Mouse (Mus musculus): ENCODE results near the gene Ktn1. TPM values are rescaled to one million over a fixed set of nuclear protein-coding genes. Genes with fewer than 3 reads are reported as not detected.
A peak's percentile ranks its signal among the peaks of the same experiment; 100 is the strongest.

Ktn1 gene
- total RNA-seq (2017), result 61.7 to 119 TPM (median 75.3 TPM) in 3 replicates

DNA sequence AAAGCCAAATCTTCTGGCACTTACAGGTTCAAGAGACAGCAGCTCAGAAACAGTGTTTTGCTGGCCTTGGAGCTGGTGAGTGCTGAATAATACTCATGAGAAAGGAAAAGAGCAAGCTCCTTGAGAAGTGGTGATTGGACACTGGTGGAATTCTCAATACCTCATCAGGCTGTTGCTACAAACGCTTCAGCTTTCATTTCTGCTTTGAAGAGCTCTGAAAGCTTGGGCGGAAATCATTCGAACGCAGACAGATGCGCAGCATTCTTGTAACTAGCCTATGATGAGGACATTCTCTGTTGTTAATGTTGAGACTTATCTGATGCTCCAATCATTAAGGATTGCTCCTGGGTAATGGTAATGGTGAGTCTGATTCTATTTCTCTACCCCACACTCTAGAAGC, at the start of gene Ktn1:
TSS of gene Ktn1 (plus strand) at position 231 of the 400 bp plus-strand sequence.
- 0 out of 2 replicates have a peak, but pooled peaks have one; percentile 13 for ATAC-seq (replicated peaks; ENCODE audit: insufficient number of reproducible peaks, low FRiP score, low TSS enrichment, poor library complexity, severe bottlenecking)

DNA sequence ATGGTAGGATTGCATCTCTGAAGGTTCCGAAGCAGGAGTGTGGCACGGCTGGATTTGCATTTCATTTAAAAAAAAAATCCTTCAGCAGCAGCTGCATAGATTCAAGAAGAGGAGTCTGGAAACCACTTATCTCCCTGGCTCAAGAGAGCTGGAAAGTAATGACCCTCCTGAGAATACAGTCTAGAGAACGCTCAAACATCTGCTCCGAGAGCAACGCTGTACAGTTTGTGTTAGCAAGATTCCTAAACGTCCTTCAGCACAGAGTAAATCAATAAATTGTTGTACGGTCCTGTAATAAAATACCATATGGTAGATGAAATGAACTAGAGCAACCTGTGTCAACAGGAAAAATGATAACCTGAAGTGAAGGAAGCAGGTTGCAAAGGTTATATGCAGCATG, 35.0 kb upstream of the Ktn1 start:
- no peak for ATAC-seq (replicated peaks; ENCODE audit: insufficient number of reproducible peaks, low FRiP score, low TSS enrichment, poor library complexity, severe bottlenecking)

DNA sequence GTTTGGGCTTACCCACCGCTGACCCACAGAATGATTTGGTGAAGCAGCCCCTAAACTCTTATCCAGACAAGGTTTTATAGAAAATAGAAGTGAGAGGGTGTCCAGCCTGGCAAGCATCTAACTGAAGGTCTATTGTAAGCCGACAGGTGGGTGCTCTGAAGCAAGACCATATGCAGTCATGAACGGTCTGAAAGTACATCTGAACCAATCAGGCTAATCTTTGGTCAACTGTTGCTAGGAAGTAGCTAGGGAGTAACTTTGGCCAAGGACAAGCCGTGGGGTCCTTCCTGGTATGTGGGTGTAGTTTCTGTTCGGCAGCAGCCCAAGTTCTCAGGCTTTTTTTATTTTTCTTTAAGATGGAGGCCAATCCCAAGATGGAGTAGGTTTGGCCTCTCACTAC, 29.4 kb upstream of the Ktn1 start:
- no peak for ATAC-seq (replicated peaks; ENCODE audit: insufficient number of reproducible peaks, low FRiP score, low TSS enrichment, poor library complexity, severe bottlenecking)

- ATAC-seq (replicated peaks; ENCODE audit: insufficient number of reproducible peaks, low FRiP score, low TSS enrichment, poor library complexity, severe bottlenecking), result no peak
Measured at GRCm38 (mm10) chr14:47621901-47622300, 26.3 kb upstream of the Ktn1 start.

GRCm38 (mm10) chr14:47624837-47625236, 23.4 kb upstream of the Ktn1 start:
- no peak for ATAC-seq (replicated peaks; ENCODE audit: insufficient number of reproducible peaks, low FRiP score, low TSS enrichment, poor library complexity, severe bottlenecking)

GRCm38 (mm10) chr14:47626143-47626542, 22.1 kb upstream of the Ktn1 start:
- ATAC-seq (replicated peaks; ENCODE audit: insufficient number of reproducible peaks, low FRiP score, low TSS enrichment, poor library complexity, severe bottlenecking), result no peak

GRCm38 (mm10) chr14:47626812-47627211, 21.4 kb upstream of the Ktn1 start:
- no peak for ATAC-seq (replicated peaks; ENCODE audit: insufficient number of reproducible peaks, low FRiP score, low TSS enrichment, poor library complexity, severe bottlenecking)

GRCm38 (mm10) chr14:47627360-47627759, 20.9 kb upstream of the Ktn1 start:
- no peak for ATAC-seq (replicated peaks; ENCODE audit: insufficient number of reproducible peaks, low FRiP score, low TSS enrichment, poor library complexity, severe bottlenecking)

DNA sequence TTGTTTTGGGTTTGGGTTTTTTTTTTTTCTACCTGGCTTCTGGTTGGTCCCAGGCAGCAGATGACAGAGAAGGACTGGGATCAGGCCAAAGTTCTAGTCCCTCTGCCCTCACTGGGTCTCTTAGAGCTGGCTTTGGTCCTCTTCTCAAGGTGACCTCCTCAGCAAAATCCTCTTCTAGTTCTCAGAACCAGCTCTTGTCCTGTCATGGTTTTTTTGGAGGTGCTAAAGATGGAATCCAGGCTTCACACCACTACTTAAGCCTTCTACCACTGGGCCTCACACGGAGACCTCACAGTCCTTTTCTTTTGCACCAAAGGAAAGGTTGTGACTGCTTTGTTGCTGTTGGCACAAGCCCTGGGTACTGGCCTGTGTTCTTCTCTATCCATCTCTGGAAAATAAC, 15.8 kb upstream of the Ktn1 start:
- ATAC-seq (replicated peaks; ENCODE audit: insufficient number of reproducible peaks, low FRiP score, low TSS enrichment, poor library complexity, severe bottlenecking), result no peak

GRCm38 (mm10) chr14:47634410-47634809, 13.8 kb upstream of the Ktn1 start:
- ATAC-seq (replicated peaks; ENCODE audit: insufficient number of reproducible peaks, low FRiP score, low TSS enrichment, poor library complexity, severe bottlenecking), result no peak

DNA sequence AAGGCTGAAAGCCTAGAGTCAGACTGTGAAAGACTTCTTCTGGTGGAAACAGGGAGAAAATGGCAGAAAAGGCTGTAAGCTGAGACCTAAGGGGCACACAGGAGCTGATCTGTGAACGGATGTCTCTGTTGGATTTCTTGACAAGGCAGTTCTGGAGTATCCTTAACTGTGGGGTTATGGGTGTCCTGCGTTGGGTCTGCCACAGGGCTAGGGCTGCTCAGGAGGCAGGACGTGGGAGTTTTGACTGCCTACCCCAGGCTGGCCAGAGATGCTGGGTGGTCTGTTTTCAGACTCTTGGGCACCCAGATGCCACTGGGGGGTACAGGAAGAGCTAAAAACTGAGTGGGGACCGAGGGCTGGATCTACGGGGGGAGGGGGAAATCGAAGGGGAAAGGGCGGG, 13.4 kb upstream of the Ktn1 start:
- no peak for ATAC-seq (replicated peaks; ENCODE audit: insufficient number of reproducible peaks, low FRiP score, low TSS enrichment, poor library complexity, severe bottlenecking)

DNA sequence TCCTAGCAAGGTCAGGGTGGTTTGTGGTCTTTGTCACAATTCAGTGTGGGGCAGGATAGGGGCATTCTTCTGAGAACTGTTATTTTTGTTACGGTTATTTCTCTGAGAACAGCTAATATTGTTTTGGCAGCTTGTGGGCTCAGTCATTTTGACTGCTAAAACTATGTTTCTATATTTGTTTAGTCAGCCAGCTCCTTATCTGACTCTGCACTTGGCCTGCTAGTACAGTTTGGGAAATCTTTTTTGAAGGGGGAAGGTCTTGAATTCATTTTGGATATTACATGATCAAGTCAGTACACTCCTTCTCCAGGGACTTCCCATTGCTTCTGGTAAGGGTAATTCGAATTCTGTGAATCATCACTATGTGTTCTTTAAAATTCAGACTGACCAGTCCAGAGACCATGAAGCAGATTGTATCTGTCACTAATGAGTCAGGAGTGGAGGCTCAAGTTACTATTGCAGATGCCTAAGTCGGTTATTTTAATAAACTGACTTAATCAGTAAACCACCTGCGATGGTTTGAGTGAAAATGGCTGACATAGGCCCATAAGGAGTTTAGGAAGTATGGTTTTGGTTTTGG, 9.8 kb upstream of the Ktn1 start:
- no peak for ATAC-seq (replicated peaks; ENCODE audit: insufficient number of reproducible peaks, low FRiP score, low TSS enrichment, poor library complexity, severe bottlenecking)

GRCm38 (mm10) chr14:47645620-47646019, 2.6 kb upstream of the Ktn1 start:
- no peak for ATAC-seq (replicated peaks; ENCODE audit: insufficient number of reproducible peaks, low FRiP score, low TSS enrichment, poor library complexity, severe bottlenecking)

DNA sequence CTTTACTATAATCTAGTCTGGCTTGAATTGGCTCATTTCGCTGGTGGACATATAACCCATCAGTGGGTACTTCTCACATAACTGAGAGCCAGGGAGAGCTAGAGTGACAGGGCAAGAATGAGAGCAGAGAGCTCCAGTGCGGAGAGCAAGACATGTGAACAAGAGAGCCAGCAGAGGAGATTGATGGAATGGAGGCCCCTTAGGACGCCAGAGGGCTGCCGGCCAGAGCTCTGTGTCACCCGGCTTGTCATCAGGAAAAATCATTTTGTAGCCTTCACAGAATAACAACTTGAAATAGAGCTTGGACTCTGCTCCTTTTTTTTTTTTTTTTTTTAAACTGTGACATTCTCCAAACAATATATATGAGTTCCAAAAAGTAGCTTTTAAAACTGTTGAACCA, 2.0 kb upstream of the Ktn1 start:
- ATAC-seq (replicated peaks; ENCODE audit: insufficient number of reproducible peaks, low FRiP score, low TSS enrichment, poor library complexity, severe bottlenecking), result no peak

DNA sequence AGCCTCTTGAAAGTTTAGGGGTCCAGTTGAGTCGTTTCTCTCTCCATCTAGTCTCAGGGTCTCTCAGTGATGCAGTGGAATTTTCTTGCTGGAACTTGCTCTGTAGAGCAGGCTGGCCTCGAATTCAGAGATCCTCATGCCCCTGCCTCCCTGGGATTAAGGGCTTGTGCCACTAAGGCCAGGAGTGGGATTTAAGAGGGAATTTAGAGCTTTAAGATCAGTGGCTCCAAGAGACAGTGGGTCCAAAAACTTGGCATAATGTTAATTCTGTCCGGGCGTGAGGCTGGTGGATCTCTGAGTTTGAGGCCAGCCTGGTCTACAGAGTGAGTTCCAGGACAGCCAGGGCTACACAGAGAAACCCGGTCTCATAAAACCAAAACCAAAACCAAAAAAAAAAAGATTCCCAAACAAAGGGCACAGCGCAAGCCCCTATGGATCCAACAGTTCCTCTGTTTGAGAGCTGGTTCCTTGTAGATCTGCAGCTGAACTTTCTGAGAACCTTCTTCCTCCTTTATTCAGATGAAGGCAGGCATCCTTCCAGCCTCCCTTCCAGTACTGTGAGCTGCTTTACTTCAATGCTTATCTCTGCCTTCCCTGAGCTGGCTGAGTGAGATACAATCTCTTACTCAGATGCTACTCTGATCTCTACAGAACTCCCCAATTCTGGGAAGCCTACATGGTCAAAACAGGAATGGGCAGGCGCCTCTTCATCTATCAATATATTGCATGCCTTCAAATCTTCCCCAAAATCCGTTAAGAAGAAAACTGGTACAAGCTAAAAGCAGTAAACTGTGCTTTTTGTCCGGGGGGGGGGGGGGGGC, 1.3 kb upstream of the Ktn1 start:
- ATAC-seq (replicated peaks; ENCODE audit: insufficient number of reproducible peaks, low FRiP score, low TSS enrichment, poor library complexity, severe bottlenecking), result no peak

- 0 out of 2 replicates have a peak, but pooled peaks have one; percentile 34 for ATAC-seq (replicated peaks; ENCODE audit: insufficient number of reproducible peaks, low FRiP score, low TSS enrichment, poor library complexity, severe bottlenecking)
Measured at GRCm38 (mm10) chr14:47648706-47649630, 720 bp downstream of the Ktn1 start.

DNA sequence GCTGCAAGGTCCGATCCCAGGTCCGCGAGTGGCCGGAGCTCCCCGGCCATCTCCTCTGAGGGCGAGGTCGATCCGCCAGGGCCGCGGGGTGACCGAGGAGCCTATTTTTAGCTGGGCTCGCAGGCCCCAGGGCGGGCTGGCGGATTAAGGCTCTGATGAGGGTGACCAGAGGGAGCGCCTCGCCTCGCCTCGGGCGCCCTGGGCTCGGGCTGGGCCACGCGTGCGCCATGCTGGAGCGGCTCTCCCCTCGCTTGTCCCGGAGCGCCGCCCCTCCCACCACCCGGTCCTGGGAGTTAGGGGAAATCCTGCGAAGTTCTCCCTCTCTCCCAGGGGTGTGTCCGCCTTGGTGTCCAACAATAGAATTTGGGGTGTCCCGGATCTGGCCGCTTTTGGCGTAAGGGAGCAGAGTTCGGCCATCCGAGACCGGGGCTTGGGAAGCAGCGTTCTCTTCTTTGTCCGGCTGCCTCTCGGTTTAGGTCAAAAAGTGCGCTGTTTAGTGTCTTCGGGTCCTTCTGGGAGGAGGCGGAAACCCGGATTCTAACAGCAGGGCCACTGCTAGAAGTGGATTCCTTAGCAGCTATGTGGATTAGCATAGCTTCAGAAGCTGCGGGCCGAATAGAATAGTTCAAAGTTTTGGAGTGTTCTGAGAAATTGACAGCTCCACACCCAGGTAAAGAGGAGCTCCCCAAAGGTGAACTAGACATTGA, 1.5 kb downstream of the Ktn1 start:
- peak; percentile 45; the same call in 1 of the 2 replicates for ATAC-seq (replicated peaks; ENCODE audit: insufficient number of reproducible peaks, low FRiP score, low TSS enrichment, poor library complexity, severe bottlenecking)

DNA sequence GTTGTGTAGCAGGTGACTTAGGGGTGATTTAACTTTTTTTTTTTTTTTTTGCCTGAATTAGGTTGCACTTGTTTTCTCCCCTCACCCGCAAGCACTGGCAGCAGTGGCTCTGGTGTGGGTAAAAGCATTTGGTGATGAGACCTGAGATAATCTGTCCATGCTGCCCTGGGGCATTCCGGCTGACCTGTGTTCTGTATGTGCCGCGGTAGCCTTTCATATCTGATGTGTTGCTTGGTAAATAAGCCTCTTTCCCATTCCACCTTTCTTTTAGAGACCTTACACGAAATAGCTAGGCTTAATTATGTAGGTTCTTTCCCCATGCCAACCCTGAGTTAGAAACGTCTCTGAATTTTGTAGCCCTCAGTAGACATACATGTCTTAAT, 2.1 kb downstream of the Ktn1 start:
- ATAC-seq (replicated peaks; ENCODE audit: insufficient number of reproducible peaks, low FRiP score, low TSS enrichment, poor library complexity, severe bottlenecking), result no peak

GRCm38 (mm10) chr14:47651272-47651671, 3.0 kb downstream of the Ktn1 start:
- no peak for ATAC-seq (replicated peaks; ENCODE audit: insufficient number of reproducible peaks, low FRiP score, low TSS enrichment, poor library complexity, severe bottlenecking)

Data from monocyte, adult 5-6 weeks (primary cell).